Mouse (Mus musculus): Measurements from ENCODE around the gene Dync1h1. TPM values are rescaled to one million over a fixed set of nuclear protein-coding genes. Genes with fewer than 3 reads are reported as not detected.

Dync1h1 gene
- polyA plus RNA-seq, 1 experiment from 2014 or later = 93.6 TPM

DNA sequence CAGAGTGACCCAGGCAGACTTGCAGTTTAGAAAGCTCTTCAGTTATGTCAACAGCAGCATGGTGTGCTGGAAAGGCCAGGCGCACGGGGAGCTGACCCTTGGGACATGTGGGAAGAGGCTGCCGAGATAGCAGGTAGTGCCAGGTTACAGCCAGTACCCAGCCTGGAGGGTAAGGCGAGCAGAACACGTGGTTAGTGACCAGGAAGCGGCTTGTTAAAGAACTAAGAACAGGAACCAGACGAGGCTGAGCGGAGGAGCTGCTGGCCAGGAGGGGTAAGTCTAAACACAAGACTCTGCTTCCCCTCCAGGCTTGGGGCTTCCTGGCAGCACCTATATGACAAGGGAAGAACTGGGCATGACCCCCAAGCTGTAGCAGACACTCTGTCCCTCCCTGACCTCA lies 27.6 kb upstream of the Dync1h1 start:
- no peak overlapping the region for H3K27ac ChIP-seq
- no peaks in the 10 kb centered on the region for H3K4me1 ChIP-seq (replicated peaks)
- WGBS = 88% methylated on average over 8 of the region's 8 CpGs
- peaks cover 66% of the 10 kb centered on the region for H3K36me3 ChIP-seq
- H3K9ac ChIP-seq (replicated peaks) = no peak overlapping the region
- no peaks in the 10 kb centered on the region for H3K9me3 ChIP-seq
- no peaks in the 10 kb centered on the region for H3K27me3 ChIP-seq
- H3K4me2 ChIP-seq (replicated peaks) = no peak overlapping the region
- ATAC-seq = no peak
- H3K4me3 ChIP-seq (replicated peaks) = no peak overlapping the region

DNA sequence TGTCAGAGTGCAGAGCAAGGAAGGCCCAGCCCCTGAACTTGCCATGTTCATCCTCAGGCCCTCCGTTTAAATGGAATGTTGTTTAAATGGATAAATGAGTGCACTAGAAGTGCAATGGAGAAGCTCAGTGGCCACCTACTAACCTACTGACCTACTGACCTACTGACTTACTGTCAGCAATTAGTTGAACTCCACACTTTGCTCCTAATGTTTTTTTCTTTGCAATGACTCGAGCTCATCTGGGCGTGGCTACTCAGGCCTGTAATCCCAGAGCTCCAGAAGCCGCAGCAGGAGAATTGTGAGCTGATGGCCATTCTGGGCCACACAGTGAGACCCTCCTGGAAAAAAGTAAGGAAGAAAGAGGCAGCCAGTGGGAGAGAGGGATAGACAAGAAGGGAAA lies 25.3 kb upstream of the Dync1h1 start:
- H3K9me3 ChIP-seq = no peaks in the 10 kb centered on the region
- H3K4me3 ChIP-seq (replicated peaks) = no peak overlapping the region
- no peaks in the 10 kb centered on the region for H3K4me1 ChIP-seq (replicated peaks)
- H3K36me3 ChIP-seq = peaks cover 55% of the 10 kb centered on the region
- no peak overlapping the region for H3K27ac ChIP-seq
- H3K27me3 ChIP-seq = no peaks in the 10 kb centered on the region
- no peak overlapping the region for H3K4me2 ChIP-seq (replicated peaks)
- H3K9ac ChIP-seq (replicated peaks) = no peak overlapping the region
- no peak for ATAC-seq
- 85% methylated on average over 4 of the region's 4 CpGs for WGBS

- Histone ChIP-seq H3K36me3 (peaks cover 35% of the 10 kb centered on the region), H3K9ac (replicated peaks) (no peak overlapping the region), H3K4me3 (replicated peaks) (no peak overlapping the region), H3K27ac (no peak overlapping the region), H3K4me2 (replicated peaks) (no peak overlapping the region), H3K9me3 (no peaks in the 10 kb centered on the region), H3K27me3 (no peaks in the 10 kb centered on the region), H3K4me1 (replicated peaks) (no peaks in the 10 kb centered on the region)
- no peak for ATAC-seq
- 85% methylated on average over 9 of the region's 9 CpGs for whole genome bisulfite sequencing
These were observed 22.9 kb upstream of the Dync1h1 start for GRCm38 (mm10) chr12:110578333-110578732.

DNA sequence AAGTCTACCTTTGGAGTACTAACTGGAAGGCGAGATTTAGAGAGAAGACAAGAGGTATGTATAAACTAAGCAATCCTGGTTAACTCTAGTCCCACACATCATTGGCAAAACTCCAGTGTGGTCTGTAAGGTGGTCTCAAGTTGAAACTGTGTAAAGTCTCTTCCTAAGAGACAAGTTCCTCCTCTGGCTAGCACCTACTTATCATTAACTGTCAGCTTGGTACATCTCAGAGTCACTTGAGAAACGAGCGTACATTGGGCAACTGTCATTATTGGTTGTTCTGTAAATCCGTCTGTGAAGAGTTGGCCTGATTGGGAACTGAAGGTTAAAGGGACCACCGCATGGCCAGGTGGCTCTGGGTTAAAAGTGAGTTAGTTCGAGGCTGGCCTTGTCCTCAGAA lies 12.6 kb upstream of the Dync1h1 start:
- Histone ChIP-seq H3K4me1 (replicated peaks) (peaks cover 18% of the 10 kb centered on the region), H3K27me3 (no peaks in the 10 kb centered on the region), H3K9me3 (no peaks in the 10 kb centered on the region), H3K4me2 (replicated peaks) (no peak overlapping the region), H3K4me3 (replicated peaks) (no peak overlapping the region), H3K36me3 (no peaks in the 10 kb centered on the region), H3K9ac (replicated peaks) (no peak overlapping the region), H3K27ac (no peak overlapping the region)
- WGBS = 84% methylated on average over 6 of the region's 6 CpGs
- no peak for ATAC-seq

- Histone ChIP-seq H3K4me2 (replicated peaks) (peak overlapping the region; percentile 98), H3K27me3 (no peaks in the 10 kb centered on the region), H3K9me3 (no peaks in the 10 kb centered on the region), H3K36me3 (no peaks in the 10 kb centered on the region), H3K27ac (peak overlapping the region; percentile 89), H3K4me1 (replicated peaks) (peaks cover 18% of the 10 kb centered on the region), H3K9ac (replicated peaks) (peak overlapping the region; percentile 89), H3K4me3 (replicated peaks) (peak overlapping the region; percentile 61)
- ATAC-seq = peak; percentile 59
- 1% methylated on average over 15 of the region's 15 CpGs for WGBS
These were observed 10.4 kb upstream of the Dync1h1 start for GRCm38 (mm10) chr12:110590804-110591259.

DNA sequence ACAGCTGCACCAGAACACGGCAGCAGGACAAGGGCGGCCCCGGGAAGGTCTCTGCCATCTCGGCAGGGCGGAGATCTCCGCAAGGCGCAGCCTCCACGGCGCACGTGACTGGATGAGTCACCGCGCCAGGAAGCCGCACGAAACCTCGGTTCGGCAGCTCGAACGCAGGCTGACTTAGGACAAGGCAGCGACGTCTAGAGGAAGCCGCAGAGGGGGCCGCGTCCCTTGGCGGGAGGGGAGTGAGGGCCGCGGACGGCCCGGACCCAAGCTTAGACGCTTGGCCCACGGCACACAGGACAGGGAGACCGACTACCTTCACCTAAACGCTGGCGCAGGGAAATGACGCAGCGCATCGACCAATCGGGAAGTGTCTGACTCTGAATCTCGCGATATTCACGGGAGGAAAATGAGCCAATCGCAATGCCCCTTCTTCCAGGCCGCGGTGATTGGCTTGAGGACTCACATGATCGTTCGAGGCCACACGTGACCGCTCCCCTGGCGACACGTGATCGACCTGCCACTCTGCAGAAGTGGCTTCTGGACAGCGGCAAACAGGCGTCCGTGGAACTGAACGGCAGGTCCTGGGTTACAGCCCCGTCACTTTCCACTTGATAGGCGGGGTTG lies 9.9 kb upstream of the Dync1h1 start:
- Histone ChIP-seq H3K9me3 (no peaks in the 10 kb centered on the region), H3K4me2 (replicated peaks) (peak overlapping the region; percentile 98), H3K27me3 (no peaks in the 10 kb centered on the region), H3K4me1 (replicated peaks) (peaks cover 18% of the 10 kb centered on the region), H3K9ac (replicated peaks) (peak overlapping the region; percentile 89), H3K4me3 (replicated peaks) (peak overlapping the region; percentile 61), H3K27ac (peak overlapping the region; percentile 89), H3K36me3 (no peaks in the 10 kb centered on the region)
- under 1% methylated on average over 56 of the region's 56 CpGs for WGBS
- peak; percentile 95 for ATAC-seq

- no peak for ATAC-seq
- Histone ChIP-seq H3K4me1 (replicated peaks) (peaks cover 17% of the 10 kb centered on the region), H3K36me3 (no peaks in the 10 kb centered on the region), H3K4me2 (replicated peaks) (no peak overlapping the region), H3K27me3 (0 out of 2 replicates have a peak, but pooled peaks cover 5% of the 10 kb centered on the region), H3K9ac (replicated peaks) (no peak overlapping the region), H3K27ac (no peak overlapping the region), H3K4me3 (replicated peaks) (no peak overlapping the region), H3K9me3 (no peaks in the 10 kb centered on the region)
- 14% methylated on average over 7 of the region's 7 CpGs for WGBS
These were observed 2.7 kb upstream of the Dync1h1 start for GRCm38 (mm10) chr12:110598527-110598926.

- H3K27ac ChIP-seq = no peak overlapping the region
- no peaks in the 10 kb centered on the region for H3K36me3 ChIP-seq
- no peaks in the 10 kb centered on the region for H3K9me3 ChIP-seq
- H3K4me3 ChIP-seq (replicated peaks) = no peak overlapping the region
- no peak overlapping the region for H3K4me2 ChIP-seq (replicated peaks)
- H3K4me1 ChIP-seq (replicated peaks) = peaks cover 28% of the 10 kb centered on the region
- H3K27me3 ChIP-seq = 0 out of 2 replicates have a peak, but pooled peaks cover 5% of the 10 kb centered on the region
- H3K9ac ChIP-seq (replicated peaks) = no peak overlapping the region; the same call in 1 of the 2 replicates
- no peak for ATAC-seq
- WGBS = 80% methylated on average over 4 of the region's 4 CpGs
These were observed 1.5 kb upstream of the Dync1h1 start for GRCm38 (mm10) chr12:110599791-110600190.

DNA sequence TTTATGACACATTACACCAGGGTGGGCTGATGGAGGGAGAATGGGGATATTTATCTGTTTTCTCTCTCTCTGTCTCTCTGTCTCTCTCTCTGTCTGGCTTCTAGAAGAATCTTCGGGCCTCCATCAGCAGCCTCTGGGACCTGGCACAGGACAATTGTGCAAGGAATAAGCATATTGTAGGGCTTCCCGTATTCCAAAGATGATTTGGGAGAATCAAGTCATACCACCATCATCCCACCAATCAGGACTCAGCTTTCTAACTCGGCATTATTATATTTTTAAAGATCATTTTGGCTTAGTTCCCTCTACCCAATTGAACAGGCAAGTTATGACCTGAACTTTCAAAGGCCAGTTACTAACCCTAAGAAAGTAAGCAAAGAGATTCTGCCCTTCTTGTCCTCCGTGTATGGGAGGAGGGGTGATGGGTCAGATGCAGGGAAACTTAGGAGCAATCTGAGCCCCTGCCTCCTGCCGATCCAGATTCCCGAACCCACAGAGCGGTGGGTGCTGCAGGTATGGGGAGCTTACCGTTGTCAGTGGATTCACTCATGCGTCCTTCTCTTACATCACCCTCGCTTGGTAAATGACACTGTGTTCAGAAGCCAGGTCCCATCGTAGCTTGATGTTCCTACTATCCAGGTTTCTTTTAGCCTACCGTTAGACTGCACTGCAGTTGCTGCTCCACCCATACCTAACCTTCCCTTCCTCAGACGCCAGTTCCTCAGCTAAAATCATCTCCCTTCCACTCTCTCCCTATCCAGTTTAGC lies 844 bp upstream of the Dync1h1 start:
- Histone ChIP-seq H3K4me1 (replicated peaks) (peaks cover 30% of the 10 kb centered on the region), H3K27ac (no peak overlapping the region), H3K9me3 (no peaks in the 10 kb centered on the region), H3K36me3 (no peaks in the 10 kb centered on the region), H3K4me2 (replicated peaks) (peak overlapping the region; percentile 93), H3K9ac (replicated peaks) (peak overlapping the region; percentile 99; the same call in 1 of the 2 replicates), H3K4me3 (replicated peaks) (peak overlapping the region; percentile 99), H3K27me3 (0 out of 2 replicates have a peak, but pooled peaks cover 5% of the 10 kb centered on the region)
- WGBS = 49% methylated on average over 13 of the region's 13 CpGs
- ATAC-seq = no peak; the same call in 1 of the 2 replicates

- 94% methylated on average over 3 of the region's 3 CpGs for WGBS
- no peak for ATAC-seq
- Histone ChIP-seq H3K4me1 (replicated peaks) (peaks cover 34% of the 10 kb centered on the region), H3K9ac (replicated peaks) (no peak overlapping the region), H3K27ac (no peak overlapping the region), H3K4me2 (replicated peaks) (no peak overlapping the region), H3K27me3 (no peaks in the 10 kb centered on the region), H3K4me3 (replicated peaks) (no peak overlapping the region), H3K36me3 (no peaks in the 10 kb centered on the region), H3K9me3 (no peaks in the 10 kb centered on the region)
These were observed 4.9 kb downstream of the Dync1h1 start for GRCm38 (mm10) chr12:110606161-110606560.

DNA sequence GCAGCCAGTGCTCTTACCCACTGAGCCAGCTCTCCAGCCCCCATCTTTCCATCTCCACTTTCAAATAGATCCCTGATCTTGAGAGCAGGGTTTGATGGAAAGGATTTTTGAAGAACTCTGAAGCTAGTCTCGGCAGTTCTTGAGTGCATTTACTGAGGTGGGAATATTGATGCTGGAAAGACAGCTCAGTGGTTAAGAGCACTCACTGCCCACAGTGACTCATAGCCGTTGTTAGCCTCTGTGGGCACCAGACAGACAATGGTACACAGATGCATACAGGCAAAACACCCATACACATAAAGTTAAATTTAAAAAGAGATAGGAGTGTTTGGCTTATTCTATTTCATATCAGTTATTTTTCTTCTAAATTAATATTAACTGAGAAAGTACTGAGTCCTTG lies 5.4 kb downstream of the Dync1h1 start:
- no peak overlapping the region for H3K4me3 ChIP-seq (replicated peaks)
- H3K4me2 ChIP-seq (replicated peaks) = no peak overlapping the region
- H3K9ac ChIP-seq (replicated peaks) = no peak overlapping the region
- H3K36me3 ChIP-seq = peaks cover 1% of the 10 kb centered on the region; the same call in 1 of the 2 replicates
- 88% methylated on average over 2 of the region's 2 CpGs for WGBS
- H3K27me3 ChIP-seq = no peaks in the 10 kb centered on the region
- peaks cover 34% of the 10 kb centered on the region for H3K4me1 ChIP-seq (replicated peaks)
- no peak for ATAC-seq
- H3K27ac ChIP-seq = no peak overlapping the region
- no peaks in the 10 kb centered on the region for H3K9me3 ChIP-seq

GRCm38 (mm10) chr12:110608460-110609152 lies 7.4 kb downstream of the Dync1h1 start:
- Histone ChIP-seq H3K27ac (no peak overlapping the region), H3K36me3 (peaks cover 20% of the 10 kb centered on the region), H3K4me1 (replicated peaks) (peaks cover 19% of the 10 kb centered on the region), H3K4me3 (replicated peaks) (no peak overlapping the region), H3K9me3 (no peaks in the 10 kb centered on the region), H3K27me3 (no peaks in the 10 kb centered on the region), H3K4me2 (replicated peaks) (no peak overlapping the region), H3K9ac (replicated peaks) (no peak overlapping the region)
- ATAC-seq = no peak
- WGBS = 79% methylated on average over 11 of the region's 11 CpGs

Data from midbrain, embryonic 13.5 days (tissue).